Mouse (Mus musculus) fibroblast of lung, adult 2 months (primary cell): ENCODE results near the gene Tnip2.

Experiments
- DNase-seq: peaks from one replicate; pipeline ENCODE4 v3.0.0-alpha.2; 2011; ENCODE audit warnings: low read depth

Gene Tnip2

GRCm38 (mm10) chr5:34513466-34514217, at the start of gene Tnip2:
TSS of gene Tnip2 (minus strand) at chr5:34513991.
- DNase-seq = peak; percentile 85

- DNase-seq = no peak
These were observed 38.0 kb upstream of the Tnip2 start for GRCm38 (mm10) chr5:34551821-34552220.

DNA sequence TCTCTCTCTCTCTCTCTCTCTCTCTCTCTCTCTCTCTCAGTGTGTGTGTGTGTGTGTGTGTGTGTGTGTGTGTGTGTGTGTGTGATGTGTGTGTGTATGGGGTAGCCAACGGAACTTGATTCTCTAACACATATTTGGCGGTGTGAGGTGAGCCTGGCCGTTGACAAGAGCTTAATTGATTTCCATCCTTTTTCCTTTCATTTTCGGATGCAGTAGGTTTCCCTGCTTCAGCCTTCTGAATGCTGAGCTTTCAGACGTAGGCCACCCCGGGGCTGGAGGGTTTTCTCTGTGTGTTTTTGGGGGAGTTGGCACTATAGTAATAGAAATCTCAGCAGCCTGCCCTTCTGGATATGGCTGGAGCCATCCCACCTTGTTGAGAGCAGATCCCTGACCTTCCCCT, 36.5 kb upstream of the Tnip2 start:
- no peak for DNase-seq

DNA sequence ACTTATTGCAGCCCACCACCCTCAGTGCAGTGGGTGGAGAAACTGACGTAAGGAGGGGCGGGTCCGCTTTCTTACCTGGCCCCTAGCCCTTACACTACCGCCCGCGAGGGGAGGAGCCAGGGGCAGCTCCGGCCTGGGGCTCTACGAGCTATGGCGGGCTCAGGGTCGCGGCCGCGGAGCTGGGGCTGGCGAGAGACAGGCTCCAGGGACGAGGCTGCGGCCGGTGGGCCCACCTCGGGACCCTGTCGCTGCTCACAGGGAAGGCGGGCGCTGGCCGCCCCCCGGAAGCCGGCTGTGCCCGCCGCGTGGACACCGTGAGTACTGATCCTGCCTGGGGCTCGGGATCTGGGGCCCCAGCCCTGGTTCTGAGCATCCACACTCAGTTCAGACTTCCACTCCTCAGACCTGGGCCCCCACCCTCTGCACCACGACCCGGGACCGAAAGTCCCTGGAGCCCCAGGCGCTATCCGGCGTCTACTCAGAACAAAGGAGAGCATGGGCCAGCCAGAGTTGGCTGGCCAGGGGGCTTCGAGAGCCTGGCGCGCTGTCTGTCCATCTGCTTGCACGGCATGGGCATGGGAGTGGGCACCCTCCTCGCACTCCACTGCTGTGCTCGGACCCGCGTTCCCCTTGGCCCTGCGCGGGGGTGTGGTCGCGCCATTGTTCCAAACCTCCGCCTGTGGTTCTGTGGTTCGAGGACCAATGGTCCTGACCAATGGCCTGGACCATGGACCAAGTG, 35.9 kb upstream of the Tnip2 start:
- no peak for DNase-seq

DNA sequence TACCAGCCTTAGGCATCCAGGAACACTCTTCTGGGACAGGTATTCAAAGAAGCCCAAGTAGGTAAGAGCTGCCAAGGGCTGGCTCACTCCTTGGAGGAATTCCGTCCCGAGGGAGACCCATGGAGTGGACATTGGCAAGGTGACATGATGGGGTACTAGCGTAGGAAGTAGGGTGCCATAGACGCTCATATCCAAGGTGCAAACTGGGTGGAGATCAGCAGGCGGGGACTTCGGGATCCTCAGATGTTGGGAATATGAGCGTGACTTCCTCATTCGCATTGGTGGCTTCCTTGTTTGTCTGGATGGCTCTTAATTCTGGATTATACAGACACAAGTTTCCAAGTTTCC, 35.3 kb upstream of the Tnip2 start:
- DNase-seq = no peak

- DNase-seq = no peak
These were observed 33.6 kb upstream of the Tnip2 start for GRCm38 (mm10) chr5:34547410-34547809.

- DNase-seq = no peak
These were observed 29.3 kb upstream of the Tnip2 start for GRCm38 (mm10) chr5:34543114-34543513.

- no peak for DNase-seq
These were observed 28.4 kb upstream of the Tnip2 start for GRCm38 (mm10) chr5:34542166-34542565.

- no peak for DNase-seq
These were observed 25.3 kb upstream of the Tnip2 start for GRCm38 (mm10) chr5:34539121-34539520.

DNA sequence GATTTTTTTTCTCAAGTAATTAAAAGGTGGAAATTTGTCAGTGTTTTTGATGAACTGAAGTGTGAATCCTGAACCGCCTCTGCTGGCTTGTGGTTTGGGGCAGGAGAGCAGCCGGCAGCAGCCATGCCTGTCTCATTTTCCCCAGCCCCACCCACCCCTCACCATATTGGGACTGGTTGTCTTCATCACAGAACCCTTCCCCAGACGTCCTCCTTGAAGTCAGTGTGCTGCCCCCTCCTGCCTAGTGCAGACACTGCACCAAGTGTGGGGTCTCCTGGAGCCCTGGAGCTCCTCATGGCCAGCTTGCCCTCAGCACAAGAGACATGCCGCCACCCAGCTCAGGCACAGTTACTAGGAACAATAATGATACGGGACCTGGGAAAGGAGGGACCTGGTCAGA, 24.7 kb upstream of the Tnip2 start:
- DNase-seq = no peak

DNA sequence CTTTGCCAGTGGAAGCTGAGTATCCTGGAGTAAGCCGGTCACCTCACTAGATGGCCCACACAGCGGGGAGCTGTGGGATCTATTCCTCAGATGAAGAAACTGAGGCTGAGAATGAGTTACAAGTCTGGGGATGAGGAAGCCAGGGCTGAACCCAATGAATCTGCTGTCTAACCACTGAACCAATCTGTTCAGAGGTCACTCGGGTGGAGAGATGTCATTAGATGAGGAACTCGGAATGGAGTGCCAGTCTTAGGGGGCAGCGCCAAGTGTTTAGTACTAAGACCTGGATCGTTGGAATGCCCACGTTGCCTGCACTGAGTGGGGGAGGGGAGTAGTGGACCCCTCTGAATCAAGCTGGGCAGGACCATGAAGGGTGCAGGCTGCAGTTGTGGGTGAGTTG, 24.3 kb upstream of the Tnip2 start:
- no peak for DNase-seq

DNA sequence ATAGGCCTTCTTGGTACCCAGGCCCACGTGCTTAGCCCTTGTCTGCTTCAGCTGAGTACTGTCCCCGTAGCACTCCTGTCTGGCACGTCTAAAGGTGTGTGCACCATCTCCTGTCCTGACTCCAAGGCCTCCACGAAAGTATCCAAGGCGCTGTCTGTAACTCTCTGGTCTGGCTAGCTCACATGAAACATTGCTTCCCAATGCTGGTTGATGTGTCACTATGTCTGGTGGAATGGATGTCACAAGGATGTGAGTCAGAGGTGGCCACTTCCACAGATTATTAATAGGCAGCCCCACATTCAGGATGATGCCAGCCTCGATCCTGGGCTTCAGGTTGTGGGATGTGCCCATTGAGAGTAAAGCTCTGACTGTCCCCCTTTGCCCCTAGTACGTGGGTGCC, 22.0 kb upstream of the Tnip2 start:
- no peak for DNase-seq

DNA sequence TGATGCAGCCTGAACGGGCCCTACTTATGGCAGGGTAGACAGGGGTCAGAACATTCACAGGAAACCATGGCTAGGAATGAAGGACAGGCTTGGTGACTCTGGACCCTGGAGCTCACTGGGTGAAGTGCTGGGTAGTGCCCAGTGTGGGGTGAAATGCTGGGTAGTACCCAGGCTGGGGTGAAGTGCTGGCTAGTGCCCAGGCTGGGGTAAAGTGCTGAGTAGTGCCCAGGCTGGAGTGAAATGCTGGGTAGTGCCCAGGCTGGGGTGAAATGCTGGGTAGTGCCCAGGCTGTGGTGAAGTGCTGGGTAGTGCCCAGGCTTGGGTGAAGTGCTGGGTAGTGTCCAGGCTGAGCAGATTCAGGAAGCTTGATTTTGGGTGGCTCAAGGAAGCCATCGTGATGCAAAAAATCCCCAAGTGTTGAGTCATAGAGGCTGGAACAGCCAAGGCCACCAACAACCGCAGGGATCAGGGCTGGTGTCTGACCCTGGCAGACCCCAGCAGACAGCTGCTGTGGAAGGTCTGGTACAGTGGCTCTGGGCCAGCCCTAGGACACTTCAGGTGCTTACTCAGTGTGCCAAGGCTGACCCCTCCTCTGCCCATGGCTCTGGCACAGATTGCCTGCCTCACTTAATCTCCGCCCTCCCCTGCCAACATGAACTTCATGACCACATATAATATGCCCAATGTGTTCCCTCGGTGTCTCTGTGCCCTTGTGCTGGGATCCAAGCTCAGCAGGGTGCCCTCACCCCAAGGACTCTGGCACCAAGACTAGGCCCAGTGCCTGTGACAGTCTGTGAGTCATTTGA, 21.2 kb upstream of the Tnip2 start:
- peak; percentile 85 for DNase-seq

DNA sequence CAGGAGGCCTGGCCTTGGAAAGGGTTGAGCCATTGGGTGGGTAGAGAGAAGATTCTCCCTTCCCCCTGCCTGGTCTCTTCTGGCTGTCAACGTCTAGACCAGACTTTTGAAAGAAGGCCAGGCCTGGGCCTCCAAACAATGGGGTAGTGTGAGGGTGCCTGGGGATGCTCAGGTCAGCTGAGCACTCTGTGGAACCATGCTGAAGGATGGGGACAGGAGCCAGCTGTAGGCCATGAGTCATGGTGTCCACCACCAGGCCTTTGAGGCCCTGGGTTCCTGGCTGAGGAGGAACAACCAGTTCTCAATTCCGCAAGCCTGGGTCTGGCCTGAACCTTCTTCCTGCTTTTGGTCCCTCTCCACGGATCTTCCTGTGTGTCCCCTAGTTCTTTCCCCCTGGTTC, 20.0 kb upstream of the Tnip2 start:
- peak; percentile 88 for DNase-seq

DNA sequence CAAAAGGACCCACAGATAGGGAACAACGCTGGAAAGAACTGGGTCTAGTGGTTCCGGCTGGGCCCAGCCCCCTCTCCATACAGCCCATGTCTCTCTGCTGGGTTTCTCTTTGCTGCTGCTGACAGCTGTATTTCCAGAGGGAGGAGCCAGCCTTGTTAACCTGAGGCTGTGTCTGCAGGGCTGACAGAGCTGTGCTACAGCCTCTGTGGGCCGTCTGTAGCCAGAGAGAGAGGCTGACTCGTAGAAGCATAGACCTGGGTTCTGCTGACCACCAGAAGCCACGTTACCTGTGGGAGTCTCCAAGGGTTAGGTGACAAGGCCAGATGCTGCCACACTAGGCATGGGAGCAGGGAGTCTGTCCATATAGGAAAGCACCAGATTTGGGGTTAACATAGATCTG, 19.3 kb upstream of the Tnip2 start:
- no peak for DNase-seq

DNA sequence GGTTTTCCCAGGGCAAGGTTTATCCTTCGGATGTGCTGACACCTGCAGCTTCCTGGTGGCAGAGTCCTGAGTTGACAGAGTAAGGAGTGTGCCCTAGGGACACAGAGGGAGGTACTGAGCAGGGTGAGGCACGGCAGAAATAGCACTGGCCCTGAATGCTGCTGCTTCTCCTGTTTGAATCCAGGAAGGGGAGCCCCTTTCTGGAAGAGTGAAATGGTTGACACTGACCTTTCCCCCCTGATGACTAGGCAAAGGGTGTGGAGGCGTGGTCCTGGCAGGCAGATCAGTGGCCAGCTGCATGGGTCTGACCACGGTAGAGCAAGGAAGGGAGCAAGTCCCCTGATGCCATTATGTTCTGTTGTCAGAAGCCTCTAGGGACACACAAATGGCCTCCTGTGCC, 16.9 kb upstream of the Tnip2 start:
- DNase-seq = no peak

GRCm38 (mm10) chr5:34530116-34530515, 16.3 kb upstream of the Tnip2 start:
- no peak for DNase-seq

DNA sequence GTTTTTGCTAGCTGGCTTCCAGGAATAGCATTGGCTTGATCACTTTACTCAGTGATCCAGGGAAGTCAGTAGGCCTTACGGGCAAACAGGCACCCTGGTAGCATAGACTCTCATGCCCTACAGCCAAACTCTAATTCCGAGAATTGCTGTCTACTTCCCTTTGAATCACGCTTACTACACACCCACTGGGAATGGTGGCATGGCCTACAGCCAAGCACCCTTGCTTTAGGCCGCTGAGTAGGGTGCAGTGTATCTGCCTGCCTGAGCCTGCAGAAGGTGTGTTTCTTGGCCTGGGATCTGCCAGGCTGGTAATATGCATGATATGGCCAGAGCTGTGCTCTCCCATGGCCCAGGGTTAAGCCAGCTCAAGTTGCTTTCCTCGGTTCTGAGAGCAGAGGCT, 14.9 kb upstream of the Tnip2 start:
- DNase-seq = no peak

DNA sequence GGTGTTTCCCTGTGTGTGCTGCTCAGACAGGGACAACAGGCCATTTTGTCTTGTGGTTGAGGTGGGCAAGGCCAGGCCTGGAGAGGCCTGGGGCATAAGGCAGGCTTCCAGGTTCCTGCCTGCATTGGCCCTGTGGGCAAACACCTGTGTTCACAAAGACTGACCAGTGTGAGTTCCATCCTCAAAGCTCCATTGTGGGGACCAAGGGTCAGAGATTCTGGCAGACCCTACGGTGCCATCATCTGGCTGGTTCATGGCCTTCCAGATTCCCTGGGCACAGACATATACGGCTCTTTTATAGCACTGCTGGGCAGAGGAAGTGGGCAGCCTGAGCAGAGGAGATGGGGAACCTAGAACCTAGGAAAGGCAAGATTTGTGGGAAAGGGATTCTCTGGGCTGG, 13.6 kb upstream of the Tnip2 start:
- DNase-seq = no peak

DNA sequence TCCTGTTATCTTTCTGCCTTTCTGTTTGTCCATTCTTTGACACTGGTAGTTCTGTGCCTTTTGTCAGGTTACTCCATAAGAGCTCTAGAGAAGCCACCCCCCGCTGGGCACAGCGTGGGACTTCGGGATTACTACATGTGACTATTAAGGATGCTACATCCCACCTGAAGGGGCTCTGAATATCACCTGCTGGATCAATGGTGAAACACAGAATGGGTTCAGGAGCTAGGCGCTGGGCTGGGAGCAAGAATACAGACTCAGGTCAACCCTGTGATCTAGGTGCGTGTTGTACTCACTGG, 12.6 kb upstream of the Tnip2 start:
- no peak for DNase-seq

DNA sequence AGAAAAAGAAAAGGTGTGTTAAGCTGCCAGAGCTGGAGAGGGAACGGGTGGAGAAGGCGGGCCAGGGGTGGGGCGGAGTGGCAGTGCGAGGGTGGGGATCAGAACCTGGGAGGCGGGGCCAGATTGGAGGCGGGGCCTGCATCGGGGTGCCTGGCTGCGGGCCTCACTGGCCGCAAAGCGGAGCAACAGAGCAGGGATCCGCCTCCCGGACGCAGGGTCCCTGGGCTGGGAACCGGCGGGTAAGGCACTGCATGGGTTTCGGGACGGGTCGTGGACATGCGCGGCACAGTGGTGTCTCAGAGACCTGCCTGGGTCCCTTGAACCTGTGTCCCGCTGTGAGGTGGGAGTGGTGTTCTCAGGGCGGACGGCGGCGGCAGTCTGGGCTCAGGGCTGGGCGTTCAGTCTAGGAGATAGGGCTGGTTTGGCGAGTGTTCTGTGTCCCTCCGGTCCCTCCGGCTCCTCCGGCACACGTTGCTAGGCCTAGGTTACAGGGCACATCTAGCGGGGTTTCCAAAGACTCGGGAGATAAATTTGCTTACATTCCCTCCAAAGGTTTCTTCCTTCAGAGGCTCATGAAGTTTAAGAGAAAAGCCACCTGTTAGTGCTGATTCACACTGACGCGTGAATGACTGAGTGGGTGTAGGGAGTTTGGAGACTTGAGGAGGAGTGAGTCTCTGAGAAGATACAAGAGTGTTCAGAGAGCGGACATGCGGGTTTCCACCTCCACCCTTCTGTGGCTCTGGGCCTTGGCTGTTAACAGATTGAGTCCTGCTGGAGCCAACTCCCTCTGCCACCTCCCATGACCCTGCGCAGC, 12.1 kb upstream of the Tnip2 start, which contains the start of gene Sh3bp2:
Gene Sh3bp2 (plus strand): TSS at position 176 of the 814 bp plus-strand sequence.
- peak; percentile 65 for DNase-seq

- no peak for DNase-seq
These were observed 10.7 kb upstream of the Tnip2 start for GRCm38 (mm10) chr5:34524511-34524910.
